Mouse (Mus musculus): ENCODE measurements around the gene Cdkl3. TPM values are rescaled to one million over a fixed set of nuclear protein-coding genes. Genes with fewer than 3 reads are reported as not detected.
A peak's percentile ranks its signal among the peaks of the same experiment; 100 is the strongest.

Cdkl3 gene
- polyA plus RNA-seq, 1 experiment from 2014 or later: 13.2 TPM

DNA sequence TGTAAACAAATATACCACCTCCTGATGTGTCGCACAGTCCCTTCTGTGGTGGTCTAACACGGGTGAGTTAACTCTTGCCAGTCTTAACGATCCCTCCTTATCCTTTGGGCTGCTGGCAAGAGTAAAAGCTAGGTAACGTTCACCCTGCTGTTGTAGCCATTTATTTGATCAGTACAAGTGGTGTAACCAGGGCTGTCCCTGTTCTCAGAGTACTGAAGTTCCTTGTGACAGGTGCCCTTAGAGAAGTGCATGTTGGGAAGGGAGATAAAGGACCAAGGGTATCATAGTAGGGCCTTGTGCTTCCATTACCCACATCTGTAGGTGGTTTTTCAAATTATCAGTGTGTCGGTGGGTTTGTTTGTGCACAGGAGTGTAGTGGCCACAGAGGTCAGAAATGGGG, 123.7 kb downstream of the Cdkl3 start:
- Histone ChIP-seq H3K27me3 (ENCODE audit: control insufficient read depth, insufficient read depth, low read length) (no peaks in the 10 kb centered on the region), H3K9me3 (ENCODE audit: control insufficient read depth, low read length) (no peaks in the 10 kb centered on the region), H3K9ac (ENCODE audit: low read length) (no peak overlapping the region), H3K4me2 (ENCODE audit: low read depth, low read length, severe bottlenecking) (no peak overlapping the region), H3K27ac (ENCODE audit: low read depth, low read length) (no peak overlapping the region), H3K4me3 (ENCODE audit: low read depth, low read length) (no peak overlapping the region), H3K4me1 (replicated peaks; ENCODE audit: control insufficient read depth, insufficient read depth, low read length) (no peaks in the 10 kb centered on the region), H3K36me3 (ENCODE audit: control insufficient read depth, insufficient read depth, low read length) (peaks cover 10% of the 10 kb centered on the region; the same call in 1 of the 2 replicates)
- WGBS: 80% methylated on average over 5 of the region's 5 CpGs
- ATAC-seq (replicated peaks; ENCODE audit: low FRiP score) (no peak), DNase-seq (ENCODE audit: low spot score) (no peak)

DNA sequence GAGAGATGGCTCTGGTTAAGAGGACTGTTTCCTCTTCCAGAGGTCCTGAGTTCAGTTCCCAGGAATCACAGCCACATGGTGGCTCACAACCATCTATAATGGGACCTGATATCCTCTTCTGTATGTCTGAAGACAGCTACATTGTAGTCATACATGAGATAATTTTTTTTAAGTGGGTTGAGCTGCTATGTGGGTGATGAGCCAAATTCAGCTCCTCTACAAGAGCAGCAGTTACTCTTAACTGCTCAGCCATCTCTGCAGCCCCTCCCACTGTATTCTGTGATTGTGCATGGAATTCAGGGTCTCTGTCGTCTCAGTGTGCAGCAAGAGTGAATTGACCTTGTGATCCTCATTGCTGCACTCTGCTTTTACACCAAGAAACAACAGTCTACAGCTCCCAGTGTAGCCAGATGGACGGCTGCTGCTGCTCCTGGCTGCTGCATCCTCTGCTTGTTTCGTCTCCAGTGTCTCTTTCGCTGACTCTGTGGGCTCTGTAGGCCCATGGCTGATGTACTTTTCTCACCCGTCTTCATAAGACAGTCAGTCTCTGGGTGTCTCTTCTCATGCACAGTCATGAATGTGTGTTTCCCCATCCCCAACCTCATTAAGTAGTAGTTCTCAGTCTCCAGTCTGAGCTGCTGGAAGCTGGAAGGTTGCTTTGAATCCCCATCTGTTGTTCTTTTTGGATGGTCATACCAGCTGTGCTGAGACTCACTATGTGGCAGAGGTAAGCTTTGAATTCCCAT, 124.5 kb downstream of the Cdkl3 start:
- Histone ChIP-seq H3K4me3 (ENCODE audit: low read depth, low read length) (no peak overlapping the region), H3K4me2 (ENCODE audit: low read depth, low read length, severe bottlenecking) (no peak overlapping the region), H3K9ac (ENCODE audit: low read length) (no peak overlapping the region), H3K27ac (ENCODE audit: low read depth, low read length) (no peak overlapping the region), H3K27me3 (ENCODE audit: control insufficient read depth, insufficient read depth, low read length) (no peaks in the 10 kb centered on the region), H3K9me3 (ENCODE audit: control insufficient read depth, low read length) (no peaks in the 10 kb centered on the region), H3K4me1 (replicated peaks; ENCODE audit: control insufficient read depth, insufficient read depth, low read length) (no peaks in the 10 kb centered on the region), H3K36me3 (ENCODE audit: control insufficient read depth, insufficient read depth, low read length) (peaks cover 10% of the 10 kb centered on the region; the same call in 1 of the 2 replicates)
- ATAC-seq (replicated peaks; ENCODE audit: low FRiP score) (no peak), DNase-seq (ENCODE audit: low spot score) (no peak)
- WGBS: 77% methylated on average over 5 of the region's 5 CpGs

DNA sequence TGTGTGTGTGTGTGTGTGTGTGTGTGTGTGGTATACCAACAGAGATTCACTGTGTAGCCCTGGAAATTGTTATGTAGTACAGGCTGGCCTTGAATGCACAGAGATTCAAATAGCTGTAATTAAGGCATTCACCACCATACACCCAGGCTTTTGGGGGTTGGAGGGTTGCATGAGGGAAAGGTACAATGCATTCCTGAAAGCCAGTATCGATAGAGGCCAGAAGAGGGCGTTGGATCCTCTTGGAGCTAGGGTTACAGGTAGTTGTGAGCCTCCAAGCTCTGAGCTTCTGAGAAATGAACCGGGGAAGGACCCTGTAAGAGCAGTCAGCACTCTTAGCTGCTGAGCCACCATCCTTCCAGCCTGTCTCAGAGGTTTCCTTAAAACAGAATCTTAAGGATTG, 125.2 kb downstream of the Cdkl3 start:
- Histone ChIP-seq H3K4me2 (ENCODE audit: low read depth, low read length, severe bottlenecking) (no peak overlapping the region), H3K27me3 (ENCODE audit: control insufficient read depth, insufficient read depth, low read length) (no peaks in the 10 kb centered on the region), H3K9me3 (ENCODE audit: control insufficient read depth, low read length) (no peaks in the 10 kb centered on the region), H3K36me3 (ENCODE audit: control insufficient read depth, insufficient read depth, low read length) (peaks cover 6% of the 10 kb centered on the region; the same call in 1 of the 2 replicates), H3K27ac (ENCODE audit: low read depth, low read length) (no peak overlapping the region), H3K9ac (ENCODE audit: low read length) (no peak overlapping the region), H3K4me1 (replicated peaks; ENCODE audit: control insufficient read depth, insufficient read depth, low read length) (no peaks in the 10 kb centered on the region), H3K4me3 (ENCODE audit: low read depth, low read length) (no peak overlapping the region)
- WGBS: 32% methylated on average over 3 of the region's 3 CpGs
- ATAC-seq (replicated peaks; ENCODE audit: low FRiP score): no peak
- DNase-seq (ENCODE audit: low spot score): no peak

DNA sequence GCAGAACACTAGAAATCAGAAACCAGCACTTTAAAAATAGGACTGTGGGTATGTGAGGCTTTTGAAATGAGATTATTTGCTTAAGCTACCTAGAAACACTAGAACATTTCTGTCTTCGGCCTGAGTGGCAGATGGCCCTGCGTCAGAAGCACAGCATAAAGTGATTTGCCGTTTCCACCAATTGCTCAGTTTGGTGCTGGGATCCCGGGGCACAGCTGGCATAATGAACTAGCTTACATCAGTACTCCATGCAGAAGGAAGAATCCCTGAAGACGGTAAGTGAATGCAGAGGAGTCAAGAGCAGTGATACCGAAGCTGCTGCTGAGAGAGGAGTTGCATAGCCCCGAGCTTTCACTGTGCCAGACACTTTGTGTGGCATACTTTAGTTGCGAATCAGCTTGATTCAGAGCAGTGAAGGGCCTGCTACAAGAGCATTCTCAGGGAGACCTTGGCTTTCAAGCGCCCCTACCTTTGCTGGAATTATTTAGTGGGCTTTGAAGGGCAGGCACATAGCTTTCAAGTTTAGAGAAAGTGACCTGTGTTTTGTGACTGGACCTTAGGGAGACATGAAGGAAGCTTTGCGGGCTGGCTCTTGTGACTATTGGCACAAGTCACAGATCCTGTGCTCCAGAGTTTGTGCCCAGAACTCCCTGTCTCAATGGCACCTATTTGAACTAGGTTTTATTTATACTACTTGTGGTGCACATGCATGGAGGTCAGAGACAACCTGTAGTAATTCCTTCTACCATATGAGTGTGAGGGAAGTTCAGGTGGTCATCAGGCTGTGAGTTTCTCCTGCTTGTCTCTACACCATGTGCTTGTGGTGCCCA, 125.8 kb downstream of the Cdkl3 start:
- DNase-seq (ENCODE audit: low spot score): no peak
- no peak for ATAC-seq (replicated peaks; ENCODE audit: low FRiP score)
- Histone ChIP-seq H3K4me1 (replicated peaks; ENCODE audit: control insufficient read depth, insufficient read depth, low read length) (no peaks in the 10 kb centered on the region), H3K4me2 (ENCODE audit: low read depth, low read length, severe bottlenecking) (no peak overlapping the region), H3K4me3 (ENCODE audit: low read depth, low read length) (no peak overlapping the region), H3K9ac (ENCODE audit: low read length) (no peak overlapping the region), H3K27me3 (ENCODE audit: control insufficient read depth, insufficient read depth, low read length) (no peaks in the 10 kb centered on the region), H3K36me3 (ENCODE audit: control insufficient read depth, insufficient read depth, low read length) (no peaks in the 10 kb centered on the region), H3K9me3 (ENCODE audit: control insufficient read depth, low read length) (no peaks in the 10 kb centered on the region), H3K27ac (ENCODE audit: low read depth, low read length) (no peak overlapping the region)
- 87% methylated on average over 10 of the region's 10 CpGs for WGBS

DNA sequence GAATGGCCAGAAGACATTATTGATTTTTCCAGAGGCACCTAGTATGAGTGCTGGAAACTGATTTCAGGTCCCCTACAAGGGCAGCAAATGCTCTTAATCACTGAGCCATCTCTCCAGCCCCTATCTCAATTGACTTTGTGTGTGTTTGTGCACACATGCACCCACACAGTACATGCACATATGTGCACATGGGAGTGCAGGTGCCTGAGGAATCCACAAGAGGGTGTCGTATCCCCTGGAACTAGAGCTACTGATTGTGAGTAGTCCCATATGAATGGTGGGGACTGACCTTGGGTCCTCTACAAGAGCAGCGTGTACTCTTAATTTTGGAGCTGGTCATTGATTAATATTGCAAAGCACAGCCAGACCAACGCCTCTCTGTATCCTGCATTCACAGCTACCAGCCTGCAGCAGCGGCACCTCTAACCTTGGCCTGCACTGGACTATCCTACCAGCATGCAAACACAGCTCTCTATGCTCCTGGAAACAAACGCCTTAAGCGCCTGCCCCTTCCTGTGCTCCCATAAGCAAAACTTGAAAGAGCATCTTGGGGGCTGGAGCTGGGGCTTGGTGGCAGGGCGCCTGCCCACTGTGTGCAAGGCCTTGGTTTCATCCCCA, 126.5 kb downstream of the Cdkl3 start:
- H3K4me2 ChIP-seq (ENCODE audit: low read depth, low read length, severe bottlenecking): no peak overlapping the region
- no peak overlapping the region for H3K9ac ChIP-seq (ENCODE audit: low read length)
- H3K36me3 ChIP-seq (ENCODE audit: control insufficient read depth, insufficient read depth, low read length): no peaks in the 10 kb centered on the region
- no peak overlapping the region for H3K27ac ChIP-seq (ENCODE audit: low read depth, low read length)
- no peak for ATAC-seq (replicated peaks; ENCODE audit: low FRiP score)
- 80% methylated on average over 7 of the region's 7 CpGs for WGBS
- H3K4me3 ChIP-seq (ENCODE audit: low read depth, low read length): no peak overlapping the region
- no peaks in the 10 kb centered on the region for H3K9me3 ChIP-seq (ENCODE audit: control insufficient read depth, low read length)
- no peaks in the 10 kb centered on the region for H3K4me1 ChIP-seq (replicated peaks; ENCODE audit: control insufficient read depth, insufficient read depth, low read length)
- no peak for DNase-seq (ENCODE audit: low spot score)
- no peaks in the 10 kb centered on the region for H3K27me3 ChIP-seq (ENCODE audit: control insufficient read depth, insufficient read depth, low read length)

Small RNA genes lying within 50 kb of the gene (microRNA-seq; reads per million reads assigned to microRNA genes)
- gene Gm24157 (ENCODE audit: insufficient number of aligned reads) (not detected), gene Mir3061 (ENCODE audit: insufficient number of aligned reads) (29.5 reads per million, percentile 19 among the genes with 10 or more reads in this experiment)

Other genes with a start within 250 kb of the Cdkl3 start
- 15.2 and 18.5 TPM in 2 replicates for gene Sec24a, start 240.6 kb upstream of the Cdkl3 start, polyA plus RNA-seq (2014; fragmentation: Nextera tagmentation; extraction: Ambion mirVana)
- gene Sar1b, start 240.5 kb upstream of the Cdkl3 start, polyA plus RNA-seq (2014; fragmentation: Nextera tagmentation; extraction: Ambion mirVana): 113 and 116 TPM in 2 replicates
- 0.29 and 0.55 TPM in 2 replicates for gene Jade2, start 146.6 kb upstream of the Cdkl3 start, polyA plus RNA-seq (2014; fragmentation: Nextera tagmentation; extraction: Ambion mirVana)
- gene Cdkn2aipnl, start 36.6 kb upstream of the Cdkl3 start, polyA plus RNA-seq (2014; fragmentation: Nextera tagmentation; extraction: Ambion mirVana): 130 and 142 TPM in 2 replicates
- 163 and 177 TPM in 2 replicates for gene Ube2b, start 3.5 kb upstream of the Cdkl3 start, polyA plus RNA-seq (2014; fragmentation: Nextera tagmentation; extraction: Ambion mirVana)
- 122 and 128 TPM in 2 replicates for gene Ppp2ca, start 94.5 kb downstream of the Cdkl3 start, polyA plus RNA-seq (2014; fragmentation: Nextera tagmentation; extraction: Ambion mirVana)
- gene Olfr1373, start 141.3 kb downstream of the Cdkl3 start, polyA plus RNA-seq (2014; fragmentation: Nextera tagmentation; extraction: Ambion mirVana): not detected in 2 replicates
- gene Olfr1371, start 209.8 kb downstream of the Cdkl3 start, polyA plus RNA-seq (2014; fragmentation: Nextera tagmentation; extraction: Ambion mirVana): not detected in 2 replicates
- 855 and 927 TPM in 2 replicates for gene Skp1a, start 227.8 kb downstream of the Cdkl3 start, polyA plus RNA-seq (2014; fragmentation: Nextera tagmentation; extraction: Ambion mirVana)

Data from forebrain, embryonic 11.5 days (tissue).